Mouse (Mus musculus) left cerebral cortex, postnatal 36 days (tissue): Measurements from ENCODE around the gene Ip6k2. TPM values are rescaled to one million over a fixed set of nuclear protein-coding genes. Genes with fewer than 3 reads are reported as not detected.

Source experiments
- DNase-seq, 2 experiments: peaks; one replicate each; pipeline ENCODE4 v3.0.0; 2021 to 2022; ENCODE audit warnings: low spot score in 2 of 2, mixed read lengths in 1 of 2
- intact Hi-C: fragments of 180-260 bp; cut with DNase I; formaldehyde crosslinking; loops from one replicate; pipeline ENCODE4 v1.15.1; 2025
- total RNA-seq, 2 experiments: library from RNA; stranded (reverse); gene quantifications; 2 replicates each; pipeline ENCODE4 v1.2.3; 2021

The Ip6k2 gene
- total RNA-seq, 2 experiments from 2014 or later = 155 to 158 TPM

GRCm38 (mm10) chr9:108780959-108781358 lies 2.6 kb upstream of the Ip6k2 start:
- intact Hi-C loops = no loop called here
- no peak for DNase-seq

- no peak for DNase-seq
- intact Hi-C loops = no loop called here
Observed at GRCm38 (mm10) chr9:108781891-108782290, 1.7 kb upstream of the Ip6k2 start.

GRCm38 (mm10) chr9:108782836-108783547 lies 604 bp upstream of the Ip6k2 start:
- no peak for DNase-seq
- intact Hi-C loops = no loop called here

GRCm38 (mm10) chr9:108785416-108785815 lies 1.8 kb downstream of the Ip6k2 start:
- intact Hi-C loops = no loop called here

GRCm38 (mm10) chr9:108786494-108786893 lies 2.9 kb downstream of the Ip6k2 start:
- DNase-seq = no peak
- intact Hi-C loops = no loop called here

More at GRCm38 (mm10) chr9:108785416-108785815, 1.8 kb downstream of the Ip6k2 start:
- no peak for DNase-seq

- DNase-seq = no peak
- intact Hi-C loops = no loop called here
Observed at GRCm38 (mm10) chr9:108787080-108787479, 3.5 kb downstream of the Ip6k2 start.

GRCm38 (mm10) chr9:108788713-108789112 lies 5.1 kb downstream of the Ip6k2 start:
- intact Hi-C loops = no loop called here
- no peak for DNase-seq

GRCm38 (mm10) chr9:108792307-108792706 lies 8.7 kb downstream of the Ip6k2 start:
- DNase-seq = no peak
- intact Hi-C loops = no loop called here

GRCm38 (mm10) chr9:108792730-108793129 lies 9.1 kb downstream of the Ip6k2 start:
- intact Hi-C loops = no loop called here
- DNase-seq = no peak

GRCm38 (mm10) chr9:108795281-108795680 lies 11.7 kb downstream of the Ip6k2 start:
- intact Hi-C loops = no loop called here
- no peak for DNase-seq

- no peak for DNase-seq
- intact Hi-C loops = no loop called here
Observed at GRCm38 (mm10) chr9:108795762-108796161, 12.2 kb downstream of the Ip6k2 start.

GRCm38 (mm10) chr9:108796351-108796981 lies 12.9 kb downstream of the Ip6k2 start:
- peak in 1 of 2 experiments; percentile 37 for DNase-seq
- intact Hi-C loops = no loop called here

GRCm38 (mm10) chr9:108797477-108797876 lies 13.9 kb downstream of the Ip6k2 start:
- DNase-seq = no peak
- intact Hi-C loops = no loop called here

GRCm38 (mm10) chr9:108798508-108799075 lies 15.0 kb downstream of the Ip6k2 start:
- intact Hi-C loops = no loop called here
- DNase-seq = no peak

GRCm38 (mm10) chr9:108799564-108799963 lies 16.0 kb downstream of the Ip6k2 start:
- intact Hi-C loops = no loop called here
- no peak for DNase-seq

GRCm38 (mm10) chr9:108805768-108806167 lies 22.2 kb downstream of the Ip6k2 start:
- intact Hi-C loops = no loop called here
- DNase-seq = no peak

- no peak for DNase-seq
- intact Hi-C loops = no loop called here
Observed at GRCm38 (mm10) chr9:108806379-108806778, 22.8 kb downstream of the Ip6k2 start.

- intact Hi-C loops = no loop called here
- no peak for DNase-seq
Observed at GRCm38 (mm10) chr9:108806831-108807230, 23.2 kb downstream of the Ip6k2 start.

- DNase-seq = no peak
- intact Hi-C loops = no loop called here
Observed at GRCm38 (mm10) chr9:108807674-108808073, 24.1 kb downstream of the Ip6k2 start.

GRCm38 (mm10) chr9:108808163-108808665 lies 24.6 kb downstream of the Ip6k2 start, which contains the start of gene Nckipsd:
Gene Nckipsd, plus strand, starts transcription at chr9:108808368.
- intact Hi-C loops = no loop called here
- peak; percentile 94 for DNase-seq

GRCm38 (mm10) chr9:108809188-108809587 lies 25.6 kb downstream of the Ip6k2 start:
- intact Hi-C loops = no loop called here
- DNase-seq = no peak
